Comparison of ENCODE assay signal across 27 mouse cellular contexts in the genomic region with DNA sequence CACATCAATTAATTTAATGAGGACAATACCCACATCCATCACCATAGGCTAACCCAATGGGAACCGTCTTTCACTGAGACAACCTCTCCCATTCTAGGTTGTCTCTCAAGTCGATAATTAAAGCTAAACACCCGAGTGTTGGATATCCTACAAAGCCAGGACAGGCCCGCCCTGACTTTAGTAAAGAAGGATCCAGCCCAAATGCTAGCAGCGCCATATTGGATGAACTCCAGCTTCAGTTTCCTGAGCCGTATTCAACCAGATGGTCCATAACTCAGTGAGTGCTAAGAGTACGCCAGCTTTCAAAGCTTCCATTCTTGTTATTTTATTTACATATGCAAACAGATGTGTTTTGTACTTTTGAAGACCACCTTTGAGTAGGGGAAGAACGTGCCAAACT.
DNase-seq lines count a peak whose midpoint lies in the region; ATAC-seq and TF ChIP-seq lines count a peak whose summit lies in the region.
"Had no signal": no experiment of that assay in that cellular context is flagged by ENCODE, and none has a peak within 500 bp of the region (broad histone marks: within the 10 kb centered on the region; RNA-seq: fewer than 3 reads in every experiment).

No protein-coding gene starts in this region.

- no peak overlapping the region for H3K9ac ChIP-seq in forebrain, embryonic 14.5 days (ENCODE audit: low read length)
- no peak overlapping the region for H3K9ac ChIP-seq in forebrain, embryonic 11.5 days (ENCODE audit: low read length)
- no peak overlapping the region for H3K9ac ChIP-seq in heart, embryonic 11.5 days (ENCODE audit: low read depth, low read length)
- H3K9ac ChIP-seq: hindbrain, embryonic 14.5 days; liver, embryonic 15.5 days; stomach, embryonic 15.5 days had no signal

- no peak for TF ChIP-seq POLR2A in brain, embryonic 14.5 days (IDR thresholded peaks at IDR 0.05; ENCODE audit: borderline replicate concordance, extremely low read depth, insufficient read depth, insufficient read length, poor library complexity, severe bottlenecking)

- H3K27ac ChIP-seq in forebrain, embryonic 14.5 days (ENCODE audit: low read depth, low read length), result no peak overlapping the region
- H3K27ac ChIP-seq in forebrain, embryonic 11.5 days (ENCODE audit: low read depth, low read length), result no peak overlapping the region
- no peak overlapping the region for H3K27ac ChIP-seq in heart, embryonic 11.5 days (ENCODE audit: low read depth, low read length)
- H3K27ac ChIP-seq: hindbrain, embryonic 14.5 days; layer of hippocampus, adult 2 months; liver, embryonic 15.5 days; stomach, embryonic 15.5 days had no signal

- no peak overlapping the region for H3K4me2 ChIP-seq in forebrain, embryonic 14.5 days (ENCODE audit: low read length)
- no peak overlapping the region for H3K4me2 ChIP-seq in forebrain, embryonic 11.5 days (ENCODE audit: low read depth, low read length, severe bottlenecking)
- no peak overlapping the region for H3K4me2 ChIP-seq in heart, embryonic 11.5 days
- H3K4me2 ChIP-seq: hindbrain, embryonic 14.5 days; liver, embryonic 15.5 days; midbrain, embryonic 11.5 days; stomach, embryonic 15.5 days had no signal

- no peak overlapping the region for H3K4me3 ChIP-seq in forebrain, embryonic 14.5 days (ENCODE audit: low read depth, low read length)
- no peak overlapping the region for H3K4me3 ChIP-seq in forebrain, embryonic 11.5 days (ENCODE audit: low read depth, low read length)
- no peak overlapping the region for H3K4me3 ChIP-seq in heart, embryonic 11.5 days (ENCODE audit: low read depth, low read length)
- H3K4me3 ChIP-seq: layer of hippocampus, adult 2 months; liver, embryonic 15.5 days; stomach, embryonic 15.5 days had no signal

- 72% methylated on average over 8 of the region's 8 CpGs for WGBS in forebrain, embryonic 14.5 days
- WGBS in forebrain, embryonic 11.5 days, result 91% methylated on average over 8 of the region's 8 CpGs
- WGBS in heart, embryonic 11.5 days (ENCODE audit: insufficient replicate concordance), result 84% methylated on average over 8 of the region's 8 CpGs

- DNase-seq in forebrain, embryonic 14.5 days (ENCODE audit: low spot score), result peak; percentile 23
- DNase-seq in forebrain, embryonic 11.5 days (ENCODE audit: low spot score), result no peak
- peak; percentile 15 to 28 for DNase-seq in heart, adult 9 months (ENCODE audit: low spot score in 2 of 2)
- peak; percentile 21 to 40 for DNase-seq in kidney, postnatal 4 days
- DNase-seq in kidney, adult 8-10 months, result no peak
- DNase-seq in brain, embryonic 14.5 days (ENCODE audit: low read depth), result peak; percentile 42
- no peak for DNase-seq in layer of hippocampus, postnatal 10 days (ENCODE audit: low spot score in 2 of 2)
- DNase-seq: adrenal gland, postnatal 10 days; cerebellum, adult 11-12 months; cerebellum, postnatal 25 days; gastrocnemius, postnatal 25 days; kidney, postnatal 25 days; layer of hippocampus, postnatal 36 days; left cerebral cortex, postnatal 4 days; lung, postnatal 36 days; right cerebral cortex, postnatal 25 days; thymus, adult 18-20 months; thymus, postnatal 25 days had no signal

- no peak for TF ChIP-seq CTCF in brain, embryonic 14.5 days (IDR thresholded peaks at IDR 0.05; ENCODE audit: borderline replicate concordance, extremely low read depth, insufficient read depth, insufficient read length)

- ATAC-seq in forebrain, embryonic 14.5 days, result no peak
- ATAC-seq in forebrain, embryonic 11.5 days (replicated peaks; ENCODE audit: low FRiP score), result no peak
- ATAC-seq in heart, embryonic 11.5 days (replicated peaks; ENCODE audit: insufficient number of reproducible peaks, low FRiP score, low TSS enrichment), result no peak
- ATAC-seq: intestine, postnatal 0 days; midbrain, embryonic 16.5 days; Patski had no signal

- H3K27me3 ChIP-seq in forebrain, embryonic 14.5 days (replicated peaks; ENCODE audit: control insufficient read depth, insufficient read depth, low read length), result no peaks in the 10 kb centered on the region
- no peaks in the 10 kb centered on the region for H3K27me3 ChIP-seq in forebrain, embryonic 11.5 days (ENCODE audit: control insufficient read depth, insufficient read depth, low read length)
- H3K27me3 ChIP-seq in heart, embryonic 11.5 days (ENCODE audit: control insufficient read depth, insufficient read depth, low read length), result no peaks in the 10 kb centered on the region
- H3K27me3 ChIP-seq: liver, embryonic 15.5 days; Patski; stomach, embryonic 15.5 days had no signal

- no peaks in the 10 kb centered on the region for H3K9me3 ChIP-seq in forebrain, embryonic 14.5 days (replicated peaks; ENCODE audit: control insufficient read depth, low read length)
- no peaks in the 10 kb centered on the region for H3K9me3 ChIP-seq in forebrain, embryonic 11.5 days (ENCODE audit: control insufficient read depth, low read length)
- H3K9me3 ChIP-seq in heart, embryonic 11.5 days (replicated peaks; ENCODE audit: control insufficient read depth, low read length), result no peaks in the 10 kb centered on the region
- H3K9me3 ChIP-seq: liver, embryonic 15.5 days; stomach, embryonic 15.5 days had no signal

- no peaks in the 10 kb centered on the region for H3K36me3 ChIP-seq in forebrain, embryonic 14.5 days (ENCODE audit: control insufficient read depth, insufficient read depth, low read length)
- no peaks in the 10 kb centered on the region for H3K36me3 ChIP-seq in forebrain, embryonic 11.5 days (ENCODE audit: control insufficient read depth, insufficient read depth, low read length)
- no peaks in the 10 kb centered on the region for H3K36me3 ChIP-seq in heart, embryonic 11.5 days (ENCODE audit: control insufficient read depth, insufficient read depth, low read length)
- H3K36me3 ChIP-seq: liver, embryonic 15.5 days; stomach, embryonic 15.5 days had no signal

- H3K4me1 ChIP-seq in forebrain, embryonic 14.5 days (ENCODE audit: control insufficient read depth, insufficient read depth, low read length), result no peaks in the 10 kb centered on the region
- no peaks in the 10 kb centered on the region for H3K4me1 ChIP-seq in forebrain, embryonic 11.5 days (replicated peaks; ENCODE audit: control insufficient read depth, insufficient read depth, low read length)
- no peaks in the 10 kb centered on the region for H3K4me1 ChIP-seq in heart, embryonic 11.5 days (ENCODE audit: control insufficient read depth, insufficient read depth, low read length)
- H3K4me1 ChIP-seq: liver, embryonic 15.5 days; stomach, embryonic 15.5 days had no signal

Comparison
In these comparisons a context has a peak if more than half of its experiments do, and no peak if none do; other contexts are left out.
1. DNase-seq: peak in forebrain, embryonic 14.5 days (single experiment), heart, adult 9 months (2 of 2), kidney, postnatal 4 days (2 of 2) and brain, embryonic 14.5 days (single experiment); none in forebrain, embryonic 11.5 days (single experiment), kidney, adult 8-10 months (0 of 2) and layer of hippocampus, postnatal 10 days (0 of 2).